Mouse (Mus musculus): ENCODE results near the gene Tff1.

The Tff1 gene

DNA sequence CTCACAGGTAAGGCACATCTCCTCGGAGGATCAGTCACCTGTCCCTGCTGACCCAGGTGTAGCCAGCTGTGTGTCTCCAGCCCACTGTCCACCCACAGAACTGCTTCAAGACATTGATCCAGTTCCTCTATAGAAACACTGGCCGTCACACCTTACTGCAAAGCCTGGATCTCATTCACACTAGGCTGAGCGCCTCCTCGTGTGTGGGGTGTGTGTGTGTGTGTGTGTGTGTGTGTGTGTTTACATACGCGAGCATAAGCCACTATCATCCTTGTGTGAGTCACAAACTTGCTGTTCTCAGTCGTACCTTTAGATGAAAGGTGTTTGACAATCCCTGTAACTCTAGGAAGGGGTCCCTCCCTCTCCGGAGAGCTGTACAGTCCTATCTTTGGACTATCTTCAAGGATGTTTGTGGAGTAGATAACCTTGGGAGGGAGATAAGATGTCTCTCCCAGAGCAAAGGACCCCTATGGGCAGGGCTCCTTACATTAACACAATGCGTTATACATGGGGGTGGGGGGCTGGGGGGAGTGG lies 12.0 kb downstream of the Tff1 start:
- no peak for DNase-seq

GRCm38 (mm10) chr17:31152512-31152911 lies 12.6 kb downstream of the Tff1 start:
- no peak for DNase-seq

- no peak for DNase-seq
Observed at GRCm38 (mm10) chr17:31145998-31146397, 19.1 kb downstream of the Tff1 start.

DNA sequence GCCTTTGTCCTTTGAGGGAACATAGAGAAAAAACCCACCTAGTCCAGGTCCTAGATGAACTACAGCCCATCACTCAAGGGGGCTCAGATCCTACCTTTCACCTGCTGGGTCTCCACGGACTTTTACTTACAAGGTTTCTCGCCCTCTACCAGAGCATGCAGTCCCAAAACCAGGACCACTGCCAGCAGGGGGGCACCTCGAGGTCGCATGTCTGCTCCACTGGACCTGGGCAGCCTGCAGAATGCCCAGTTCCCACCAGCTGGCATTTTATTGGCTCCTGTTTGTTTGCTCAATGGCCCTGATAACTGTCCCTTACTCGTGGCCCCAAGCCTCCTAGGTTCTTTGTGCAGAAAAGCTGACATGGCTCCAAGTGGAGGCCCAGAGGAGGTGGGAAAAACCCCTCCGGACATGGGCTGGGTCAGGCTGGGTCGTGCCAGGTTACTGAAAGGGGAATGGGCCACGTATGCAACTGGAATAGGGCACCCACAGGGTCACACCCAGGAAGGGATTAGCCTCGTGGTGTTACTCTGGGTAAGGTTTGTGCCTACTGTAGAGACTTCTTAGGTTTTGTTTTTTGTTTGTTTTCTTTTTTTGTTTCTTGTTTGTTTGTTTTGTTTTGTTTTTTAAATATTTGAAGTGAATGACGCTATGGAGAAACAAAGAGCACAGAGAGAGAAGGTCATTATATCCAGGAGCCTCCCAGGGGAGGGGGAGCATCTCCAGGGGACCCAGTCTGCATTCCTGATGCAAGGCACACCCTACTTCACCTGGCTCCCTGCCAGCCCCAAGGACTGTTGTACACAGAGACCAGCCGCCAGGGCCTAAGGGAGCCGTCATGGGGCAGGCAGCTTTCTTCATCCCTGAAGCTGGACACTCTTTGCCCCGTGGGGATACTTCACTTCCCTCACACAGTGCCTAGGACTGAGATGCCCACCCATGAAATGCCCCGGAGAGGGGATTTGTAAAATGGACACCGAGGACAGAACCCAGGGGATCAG lies 20.7 kb downstream of the Tff1 start, which contains the start of gene Tff2:
Gene Tff2 (minus strand): TSS at position 243 of the 998 bp plus-strand sequence.
- no peak for DNase-seq

DNA sequence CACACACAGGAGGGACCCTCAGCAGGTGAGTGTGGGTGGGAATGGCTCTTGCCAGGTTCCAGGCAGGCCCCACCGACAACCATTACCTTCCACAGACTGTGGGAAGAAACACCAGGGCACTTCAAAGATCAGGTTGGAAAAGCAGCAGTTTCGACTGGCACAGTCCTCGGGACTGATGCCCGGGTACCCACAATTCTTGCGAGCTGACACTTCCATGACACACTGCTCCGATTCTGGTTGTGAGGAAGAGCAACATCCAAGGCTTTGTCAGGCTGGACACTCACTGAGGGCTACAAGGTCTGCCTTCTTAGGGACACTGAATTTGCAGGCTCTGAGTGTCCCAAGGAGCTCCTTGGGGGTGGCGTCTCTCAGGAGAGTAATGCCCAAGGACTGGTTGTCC lies 23.0 kb downstream of the Tff1 start:
- DNase-seq: no peak

DNA sequence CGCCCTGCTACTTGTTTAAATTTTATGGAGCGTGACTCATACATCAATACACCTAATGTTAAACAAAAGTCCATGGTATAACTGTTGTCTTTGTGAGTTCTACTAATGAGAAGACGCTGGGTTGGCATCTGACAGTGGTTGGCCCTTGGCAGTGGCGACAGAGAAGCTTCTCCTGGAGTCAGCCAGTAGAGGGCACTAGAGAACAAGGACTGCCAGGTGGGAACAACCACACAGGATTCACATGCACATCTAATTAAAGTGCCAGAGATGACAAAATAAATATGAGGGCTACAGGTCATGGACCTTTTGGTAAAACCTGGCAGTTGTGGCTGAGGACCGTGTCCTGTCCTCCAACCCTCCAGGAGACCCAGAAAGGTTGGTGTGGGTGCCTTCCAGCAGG lies 26.7 kb downstream of the Tff1 start:
- DNase-seq: peak; percentile 86

DNA sequence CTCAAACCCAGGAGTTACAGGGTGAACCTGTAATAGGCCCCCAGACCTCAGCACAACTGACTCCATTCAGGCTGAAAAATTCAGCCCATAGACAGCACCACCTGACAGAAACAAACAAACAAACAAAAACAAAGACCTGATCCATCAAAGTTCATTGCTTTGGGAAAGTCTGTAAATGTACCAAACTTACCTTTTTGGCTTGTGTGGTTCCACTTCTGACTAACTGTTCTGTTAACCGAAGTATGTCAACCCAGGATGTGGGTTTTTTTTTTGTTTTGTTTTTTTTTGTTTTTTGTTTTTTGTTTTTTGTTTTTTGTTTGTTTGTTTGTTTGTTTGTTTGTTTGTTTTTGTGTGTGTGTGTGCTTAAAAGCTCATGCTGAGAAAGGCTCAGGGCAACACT lies 28.3 kb downstream of the Tff1 start:
- DNase-seq: no peak

DNA sequence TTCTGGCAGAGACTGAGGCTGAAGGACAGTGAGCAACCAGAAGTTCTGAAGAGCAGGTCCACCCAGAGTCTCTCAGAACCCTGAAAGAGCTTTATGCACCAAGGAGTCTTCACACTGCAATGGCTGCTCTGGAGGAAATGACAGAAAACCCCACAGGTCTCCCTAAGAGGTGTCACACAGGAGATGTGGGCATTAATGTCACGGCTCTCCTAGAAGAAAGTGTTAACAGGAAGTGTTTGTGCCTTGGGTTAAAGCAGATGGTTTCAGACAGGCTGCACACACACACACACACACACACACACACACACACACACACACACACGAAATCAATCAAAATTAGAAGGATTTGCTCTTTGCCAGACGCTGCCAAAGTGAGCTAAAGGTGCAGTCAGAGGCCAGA lies 28.8 kb downstream of the Tff1 start:
- peak; percentile 26 for DNase-seq

DNA sequence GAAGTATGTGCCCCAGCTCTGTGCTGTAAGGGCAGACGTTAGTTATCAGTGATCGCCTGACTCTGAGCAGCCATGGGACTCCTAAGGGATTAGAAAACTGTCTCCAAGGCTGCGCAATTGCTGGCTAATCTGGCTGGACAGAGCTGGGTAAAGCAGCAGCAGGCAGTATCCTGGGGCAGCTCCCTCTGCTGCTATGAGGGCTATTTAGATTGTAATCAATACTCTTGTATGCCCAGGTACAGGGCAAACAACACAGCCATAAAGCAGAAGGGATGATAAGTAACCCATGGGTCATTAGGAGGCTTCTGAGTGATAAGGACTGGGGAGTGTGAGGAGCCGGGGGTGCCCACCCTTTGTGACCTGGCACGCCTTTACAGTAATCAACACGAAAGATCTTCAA lies 30.2 kb downstream of the Tff1 start:
- DNase-seq: no peak

DNA sequence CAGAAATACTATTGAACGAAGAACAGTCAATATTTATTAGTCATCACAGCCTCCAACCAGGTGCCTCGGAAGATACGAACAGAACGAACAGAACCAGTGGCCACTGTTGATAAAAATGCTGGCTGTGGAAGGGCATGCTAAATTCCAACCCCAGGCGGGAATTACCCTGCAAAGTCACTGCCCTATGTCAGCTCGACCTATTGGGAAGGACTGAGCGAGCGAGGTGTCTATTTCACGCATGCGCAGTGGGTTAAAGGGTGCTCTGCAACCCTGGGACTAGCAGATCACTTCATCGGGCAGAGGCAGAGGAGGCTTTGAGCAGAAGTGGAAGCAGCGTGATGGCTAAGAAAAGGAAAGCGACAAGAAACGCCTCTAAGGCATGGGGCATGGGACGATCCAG lies 31.3 kb downstream of the Tff1 start:
- DNase-seq: no peak

GRCm38 (mm10) chr17:31131269-31131821 lies 33.7 kb downstream of the Tff1 start:
- no peak for DNase-seq

- DNase-seq: no peak
Observed at GRCm38 (mm10) chr17:31129452-31129851, 35.6 kb downstream of the Tff1 start, which contains the start of gene Tff3. Gene Tff3 (minus strand): TSS chr17:31129646.

DNA sequence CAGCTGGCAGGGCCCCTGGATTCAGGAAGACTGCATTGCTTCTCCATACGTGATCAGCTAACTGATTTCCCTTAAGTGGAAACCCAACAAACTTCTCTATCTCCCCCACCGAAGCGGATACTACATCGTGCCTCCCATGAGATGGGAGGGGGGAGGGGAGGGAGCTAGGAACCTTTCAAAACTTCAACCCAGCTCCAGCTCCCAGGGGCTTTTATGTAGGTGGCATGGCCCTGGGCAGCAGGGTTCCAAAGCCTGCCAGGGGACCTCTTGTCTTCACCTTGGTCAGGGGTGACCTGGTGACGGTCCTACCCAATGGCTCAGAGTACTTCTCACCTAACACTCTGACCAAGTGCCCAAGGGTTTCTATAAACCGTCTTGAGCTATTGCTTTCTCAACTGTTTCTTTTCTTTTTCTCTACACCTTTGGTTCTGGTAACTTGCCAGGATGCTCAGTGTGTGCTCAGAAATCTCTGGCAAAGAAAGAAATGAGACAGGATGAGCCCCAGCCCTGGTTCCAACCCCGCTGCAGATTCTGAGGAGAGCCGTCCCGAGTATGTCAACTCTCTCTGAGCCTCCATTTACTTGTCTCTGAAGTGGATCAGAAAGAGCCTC lies 36.3 kb downstream of the Tff1 start:
- no peak for DNase-seq

DNA sequence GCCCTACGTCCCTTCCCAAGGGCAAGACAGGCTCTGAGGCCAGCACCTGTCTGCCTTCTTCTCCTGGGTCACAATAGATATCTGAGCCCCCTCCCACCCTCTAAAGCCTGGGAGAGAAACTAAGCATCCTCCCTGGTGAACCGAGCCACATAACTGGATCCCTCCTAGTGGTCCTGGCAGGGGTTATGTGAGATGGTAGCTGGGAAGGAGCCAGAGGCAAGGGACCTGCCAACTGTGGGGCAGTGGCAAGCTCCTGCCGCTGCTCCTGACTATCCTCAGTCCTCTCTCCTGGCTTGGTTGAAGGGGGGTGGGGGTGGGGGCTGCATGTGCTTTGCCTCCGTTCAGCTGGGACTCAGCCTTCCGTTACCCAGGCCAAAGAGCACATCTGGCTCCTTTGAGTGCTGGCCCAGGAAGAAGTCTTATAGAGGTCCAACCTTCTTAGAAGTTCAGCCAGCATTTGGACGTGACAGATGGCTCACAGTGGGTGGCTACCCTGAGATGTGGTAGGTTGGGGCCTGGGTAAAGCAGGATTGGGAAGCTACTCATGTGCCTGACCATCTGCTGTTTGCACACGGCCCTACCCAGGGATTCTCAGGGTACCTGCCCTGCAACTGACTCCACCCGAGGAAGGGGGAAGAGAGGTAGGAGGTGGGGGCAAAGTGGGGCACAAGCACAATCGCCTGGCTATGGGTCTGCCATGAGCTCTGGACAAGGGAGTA lies 39.4 kb downstream of the Tff1 start:
- DNase-seq: no peak

- peak; percentile 79 for DNase-seq
Observed at GRCm38 (mm10) chr17:31121975-31122374, 43.1 kb downstream of the Tff1 start.

DNA sequence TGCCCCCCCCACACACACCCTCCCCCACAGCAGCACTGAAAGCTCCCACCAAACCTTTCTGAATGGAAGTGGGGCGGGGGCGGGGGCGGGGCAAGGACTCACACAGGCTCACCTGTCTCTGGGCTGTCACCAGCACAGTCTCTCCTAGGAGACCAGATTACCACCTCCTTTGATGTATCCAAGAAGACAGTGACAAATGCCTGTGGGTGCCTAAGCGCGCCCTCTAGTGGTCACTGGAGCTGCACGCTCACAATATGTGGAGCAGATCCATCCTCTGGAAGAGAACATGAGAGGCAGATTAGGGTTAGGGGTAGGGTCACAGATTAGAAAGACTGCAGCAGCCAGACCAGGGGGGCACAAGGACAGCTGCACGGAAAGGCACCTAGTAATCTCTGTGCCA lies 45.6 kb downstream of the Tff1 start:
- peak; percentile 88 for DNase-seq

GRCm38 (mm10) chr17:31117946-31118345 lies 47.1 kb downstream of the Tff1 start:
- DNase-seq: no peak

DNA sequence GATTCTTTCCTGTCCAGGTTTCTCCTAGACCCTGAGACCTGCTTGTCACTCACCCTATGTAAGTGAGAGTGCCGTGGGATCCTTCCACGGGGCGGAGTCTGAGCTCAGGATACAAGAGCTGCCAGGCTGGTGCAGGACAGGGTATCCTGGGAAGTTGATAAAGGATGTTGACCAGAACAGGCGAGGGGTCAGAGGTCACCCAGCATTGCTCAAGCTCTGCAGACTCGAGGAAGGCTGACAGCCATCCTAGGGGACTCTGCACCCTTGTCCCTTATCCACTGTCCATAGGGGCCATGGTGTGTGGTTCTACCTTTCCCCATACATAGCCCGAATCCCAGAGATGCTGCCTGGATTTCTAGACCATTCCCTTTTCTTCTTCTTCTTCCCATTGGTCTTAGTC lies 49.0 kb downstream of the Tff1 start:
- DNase-seq: no peak

- no peak for DNase-seq
Observed at GRCm38 (mm10) chr17:31113191-31113856, 51.8 kb downstream of the Tff1 start.

All from thymus, postnatal 14 days (tissue).